Mouse (Mus musculus) right cerebral cortex, postnatal 10 days (tissue): ENCODE data around the gene Tulp3.

Experiments used
- DNase-seq, 2 experiments: peaks; one replicate each; pipeline ENCODE4 v3.0.0; 2021; ENCODE audit warnings: low spot score in 2 of 2

The Tulp3 gene

GRCm38 (mm10) chr6:128296750-128297393, 58.8 kb downstream of the Tulp3 start:
- no peak for DNase-seq

- peak; percentile 67 to 72 for DNase-seq
Observed at GRCm38 (mm10) chr6:128295876-128296749, 59.5 kb downstream of the Tulp3 start.

DNA sequence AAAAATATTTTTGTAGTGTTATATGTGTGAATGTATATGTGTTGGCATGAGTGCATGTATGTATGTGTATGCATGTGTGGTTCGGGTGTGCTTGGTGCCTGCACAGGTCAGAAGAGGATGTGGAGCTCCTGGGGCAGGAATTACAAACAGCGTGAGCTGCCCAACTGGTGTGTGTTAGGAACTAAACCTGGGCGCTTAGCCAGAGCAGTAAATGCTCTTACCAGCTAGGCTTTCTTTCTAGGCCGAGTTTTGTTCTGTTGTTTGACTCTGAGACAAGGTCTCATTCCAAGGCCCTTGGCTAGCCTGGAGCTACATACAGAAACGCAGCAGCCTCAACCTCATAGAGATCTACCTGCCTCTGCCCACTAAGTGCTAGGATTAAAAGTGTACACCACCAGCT, 64.4 kb downstream of the Tulp3 start:
- DNase-seq = no peak

DNA sequence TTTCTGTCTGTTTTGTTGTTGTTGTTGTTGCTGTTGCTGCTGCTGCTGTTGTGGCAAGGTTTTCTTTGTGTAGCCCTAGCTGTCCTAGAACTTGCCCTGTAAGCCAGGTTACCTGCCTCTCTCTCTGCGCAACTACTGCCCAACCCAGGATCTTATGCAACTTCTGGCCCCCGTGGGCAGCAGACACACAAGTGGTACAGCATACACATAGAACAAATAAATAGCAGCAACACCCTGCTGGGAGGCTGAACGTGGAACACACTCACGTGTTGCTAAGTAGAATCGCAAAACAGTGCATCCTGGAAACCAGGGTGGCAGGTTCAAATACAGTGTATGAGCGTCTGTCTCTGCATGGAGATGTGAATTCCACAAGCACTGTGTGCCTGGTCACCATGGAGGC, 67.0 kb downstream of the Tulp3 start:
- DNase-seq = no peak

DNA sequence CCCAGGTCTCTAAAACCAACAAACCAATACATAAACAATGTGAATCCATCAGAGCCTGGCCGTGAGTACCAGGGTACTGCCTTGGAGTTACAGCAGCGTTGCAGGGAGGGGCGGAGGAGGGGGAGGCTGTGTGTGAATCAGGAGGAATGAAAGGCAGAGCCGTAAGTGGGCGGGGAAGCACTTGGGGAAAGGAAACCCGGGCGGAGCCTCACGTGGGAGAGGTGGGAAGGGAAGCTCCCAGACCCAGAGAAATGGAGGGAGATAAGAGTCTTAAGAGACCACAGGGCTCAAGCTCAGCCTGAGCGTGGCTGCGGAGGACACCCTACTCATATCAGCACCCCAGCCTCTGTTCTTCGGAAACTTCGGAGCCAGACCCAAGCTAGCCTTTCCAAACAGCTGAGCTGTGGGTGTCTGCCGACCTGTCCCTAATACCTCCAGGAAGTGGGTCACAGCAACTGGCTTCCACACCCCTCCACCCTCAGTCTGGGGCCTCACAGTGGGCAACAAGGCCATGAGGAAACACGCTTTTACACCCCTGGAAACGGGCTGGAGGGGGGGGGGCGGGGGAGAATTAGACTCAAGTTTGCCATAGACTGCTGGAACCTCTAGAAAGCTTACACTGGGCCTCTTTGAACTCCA, 69.7 kb downstream of the Tulp3 start:
- peak; percentile 38 to 44 for DNase-seq

GRCm38 (mm10) chr6:128282126-128282525, 73.5 kb downstream of the Tulp3 start:
- DNase-seq = no peak

- DNase-seq = no peak
Observed at GRCm38 (mm10) chr6:128280472-128281145, 75.0 kb downstream of the Tulp3 start.

DNA sequence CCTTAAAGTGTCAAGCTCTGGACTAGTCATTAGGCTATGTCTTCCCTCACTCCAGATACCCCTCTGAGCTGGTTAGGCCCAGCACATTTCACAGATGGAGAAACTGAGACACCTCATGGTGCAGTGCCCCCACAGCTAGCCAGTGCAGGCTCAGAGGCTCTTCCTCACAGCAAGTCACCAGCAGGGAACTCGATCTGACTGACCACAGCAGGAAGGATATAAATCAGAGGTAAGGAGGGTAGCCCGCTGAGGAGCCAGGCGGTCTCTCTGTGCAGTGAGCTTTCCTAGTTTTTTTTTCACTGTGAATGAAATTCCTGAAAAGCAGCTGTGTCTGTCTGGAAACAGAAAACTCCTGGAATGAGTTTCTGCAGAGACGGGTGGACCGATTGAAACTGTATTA, 76.0 kb downstream of the Tulp3 start:
- DNase-seq = no peak

- DNase-seq = no peak
Observed at GRCm38 (mm10) chr6:128279099-128279498, 76.6 kb downstream of the Tulp3 start.

DNA sequence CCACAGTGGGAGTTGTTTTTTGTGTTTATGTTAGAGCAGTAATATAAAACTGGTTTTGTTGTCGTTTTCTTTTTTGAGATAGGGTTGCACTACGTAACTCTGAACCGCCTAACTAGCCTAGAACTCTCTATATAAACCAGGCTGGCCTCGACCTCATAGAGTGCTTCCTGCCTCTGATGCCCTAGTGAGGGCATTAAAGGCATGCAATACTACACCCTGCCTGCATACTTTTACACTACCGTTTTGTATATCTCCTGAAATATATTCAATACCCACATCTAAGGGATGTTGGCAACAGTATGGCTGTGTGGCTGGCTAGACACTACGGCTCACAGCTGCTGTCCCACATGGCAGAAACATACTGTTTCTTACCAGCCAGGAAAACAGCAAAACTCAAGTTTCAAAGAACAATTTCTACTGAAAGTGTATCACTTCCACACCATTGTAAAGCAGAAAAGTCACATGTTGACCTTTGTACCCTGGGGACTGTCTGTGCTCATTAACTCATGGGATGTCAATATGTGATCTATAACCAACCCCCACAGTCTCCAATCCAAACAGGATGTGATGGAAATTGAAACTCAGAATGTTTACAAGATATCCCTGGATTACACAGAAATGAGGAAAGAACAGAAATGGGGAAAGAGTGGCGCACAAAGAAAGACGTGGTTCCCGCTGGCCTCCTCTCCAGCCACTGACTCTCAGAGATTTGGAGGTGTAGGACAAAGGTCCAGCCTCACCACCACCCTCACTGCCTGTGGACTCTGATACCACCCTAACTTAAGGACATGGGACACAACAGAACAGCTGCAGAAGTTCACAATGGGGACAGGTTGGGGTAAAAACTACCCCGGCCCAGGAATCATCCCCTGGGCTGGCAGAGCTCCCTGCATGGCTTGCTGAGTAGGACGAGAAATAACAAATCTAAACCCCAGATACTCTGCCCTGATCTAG, 78.2 kb downstream of the Tulp3 start:
- peak; percentile 45 to 63 for DNase-seq

GRCm38 (mm10) chr6:128276349-128276748, 79.3 kb downstream of the Tulp3 start:
- no peak for DNase-seq

DNA sequence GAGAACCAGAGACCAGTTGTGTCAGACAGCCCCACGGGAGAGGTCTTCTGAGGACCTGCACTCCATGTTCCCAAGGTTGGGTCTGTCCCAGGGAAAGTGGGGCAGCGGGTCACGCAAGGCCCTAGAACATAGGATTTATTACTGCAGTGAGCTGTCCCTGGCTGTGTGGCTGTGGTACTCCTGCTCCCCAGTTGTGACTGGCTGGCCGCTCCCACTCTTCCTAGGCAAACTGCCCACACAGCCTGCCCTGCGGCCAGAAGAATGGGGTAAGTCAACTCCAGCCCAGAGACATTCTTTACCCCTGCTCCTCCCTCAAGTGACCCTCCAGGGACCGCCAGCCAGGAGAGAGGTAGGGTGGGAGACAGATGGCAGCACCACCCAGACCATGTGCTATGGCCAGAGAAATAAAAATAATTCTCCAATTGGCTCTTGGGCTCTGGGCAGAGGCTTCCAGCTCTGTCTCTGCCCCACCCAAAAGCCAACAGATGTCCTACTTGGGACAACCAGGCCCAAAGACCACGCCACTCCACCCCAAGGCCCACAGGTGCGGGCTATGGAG, 80.1 kb downstream of the Tulp3 start:
- peak; percentile 32 to 52 for DNase-seq

DNA sequence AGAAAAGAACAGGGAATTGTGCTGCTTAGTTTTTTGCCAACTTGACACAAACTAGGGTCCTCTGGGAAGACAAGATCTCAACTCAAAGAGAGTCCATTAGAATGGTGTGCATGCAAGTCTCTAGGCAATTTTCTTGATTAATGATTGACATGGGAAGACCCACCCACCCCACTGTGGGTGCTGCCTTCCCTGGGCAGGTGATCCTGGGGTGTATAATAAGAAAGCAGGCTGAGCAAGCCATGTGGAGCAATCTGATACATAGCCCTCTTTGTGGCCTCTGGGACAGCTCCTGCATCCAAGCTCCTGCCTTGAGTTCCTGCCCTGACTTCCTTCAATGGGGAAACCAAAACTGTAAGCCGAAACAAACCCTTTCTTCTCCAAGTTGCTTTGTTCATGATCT, 82.1 kb downstream of the Tulp3 start:
- DNase-seq = no peak

DNA sequence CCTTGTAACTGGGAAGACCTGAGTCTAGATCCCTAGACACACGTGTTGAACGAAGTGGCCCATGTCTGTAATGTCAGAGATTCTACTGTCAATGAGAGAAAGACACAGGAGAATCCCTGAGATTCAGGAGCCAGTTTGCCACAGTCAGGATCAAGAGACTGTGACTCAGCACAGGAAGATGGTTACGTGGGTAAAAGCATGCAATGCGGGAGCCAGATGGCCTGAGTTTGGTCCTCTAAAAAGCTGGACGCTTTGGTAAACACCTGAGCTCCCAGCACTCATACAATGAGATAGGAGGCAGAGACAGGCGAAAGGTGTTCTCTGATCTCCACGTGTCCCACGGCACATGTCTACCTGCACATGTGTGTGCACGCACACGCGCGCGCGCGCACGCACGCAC, 82.9 kb downstream of the Tulp3 start:
- no peak for DNase-seq
